Mouse (Mus musculus): ENCODE data around the gene Cox7a2l.

The Cox7a2l gene

GRCm38 (mm10) chr17:83517280-83518015, at the start of gene Cox7a2l:
TSS of gene Cox7a2l (minus strand) at chr17:83517330.
- DNase-seq (ENCODE audit: low spot score), result no peak

DNA sequence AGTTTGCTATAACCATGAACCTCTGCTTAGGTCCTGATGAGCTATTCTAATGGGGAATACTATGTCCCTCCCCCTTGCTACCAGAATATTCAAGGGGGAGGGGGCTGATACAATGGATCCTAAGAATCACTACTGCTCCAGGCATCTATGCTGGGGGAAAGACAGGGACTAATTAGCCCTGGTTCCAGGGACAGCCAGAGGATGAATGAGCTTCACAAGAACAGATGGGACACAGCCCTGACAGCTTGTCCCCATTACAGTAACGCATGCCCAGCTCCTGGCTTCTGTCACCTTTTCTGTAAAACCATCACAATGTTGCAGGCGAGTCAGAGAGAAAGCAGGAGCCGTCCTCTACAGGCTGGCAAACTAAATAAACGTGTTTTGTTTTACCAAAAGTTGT, 48.4 kb upstream of the Cox7a2l start:
- DNase-seq (ENCODE audit: low spot score), result no peak

DNA sequence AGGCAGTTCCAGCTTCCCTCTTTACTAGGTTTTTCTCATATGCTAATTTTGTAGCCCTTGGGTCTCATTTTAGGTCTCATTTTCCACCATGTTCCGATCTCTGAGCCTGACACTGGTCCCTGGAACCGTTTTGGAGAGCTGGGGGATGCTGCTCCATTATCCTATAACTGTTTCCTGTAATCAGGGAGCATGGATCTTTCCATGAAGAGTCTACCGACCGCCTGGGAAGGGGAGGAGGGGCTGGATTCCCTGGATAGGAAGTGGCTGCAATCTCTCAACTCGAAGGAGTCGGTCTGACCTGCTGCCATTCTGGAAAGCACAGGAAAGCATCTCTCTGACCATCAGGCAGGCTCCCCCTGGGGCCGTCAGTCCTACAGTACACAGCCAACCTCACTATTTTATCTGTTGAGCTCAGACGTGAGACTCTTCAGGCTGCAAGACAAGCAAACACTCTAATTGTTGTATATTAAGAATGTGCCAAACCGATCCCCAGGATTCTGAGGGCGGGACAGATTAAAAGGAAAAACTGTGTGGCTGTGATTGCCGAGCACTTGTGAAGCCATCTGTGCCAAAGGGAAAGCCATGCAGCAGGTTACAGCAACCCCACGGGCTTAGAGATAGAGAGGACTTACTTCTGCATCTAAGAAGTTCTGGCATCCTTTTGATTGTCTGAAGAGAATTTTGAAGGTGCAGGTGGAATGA, 47.1 kb upstream of the Cox7a2l start:
- no peak for DNase-seq (ENCODE audit: low spot score)

DNA sequence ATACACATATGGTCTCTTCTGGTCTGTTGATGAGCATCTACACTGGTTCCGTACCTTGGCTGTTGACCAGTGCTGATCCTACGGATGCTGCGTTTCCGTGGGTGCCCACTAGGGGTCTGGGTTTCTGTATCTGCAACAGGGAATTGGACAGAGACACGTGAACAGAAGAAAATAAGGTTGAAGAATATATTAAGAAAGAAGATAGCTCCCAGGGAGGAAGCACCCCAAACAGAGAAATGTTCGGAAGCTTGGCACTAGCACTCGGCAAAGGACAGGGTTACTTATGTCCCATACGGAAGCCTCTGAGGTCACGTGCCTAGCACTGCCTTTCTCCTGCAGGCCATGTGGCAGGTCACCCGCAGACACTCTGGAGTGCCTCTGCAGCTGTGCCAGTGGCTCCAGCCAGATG, 46.6 kb upstream of the Cox7a2l start:
- DNase-seq (ENCODE audit: low spot score), result peak; percentile 21

- DNase-seq (ENCODE audit: low spot score), result no peak
Observed at GRCm38 (mm10) chr17:83562153-83563010, 45.3 kb upstream of the Cox7a2l start.

GRCm38 (mm10) chr17:83559081-83559480, 42.0 kb upstream of the Cox7a2l start:
- DNase-seq (ENCODE audit: low spot score), result no peak

GRCm38 (mm10) chr17:83555836-83556235, 38.7 kb upstream of the Cox7a2l start:
- DNase-seq (ENCODE audit: low spot score), result no peak

DNA sequence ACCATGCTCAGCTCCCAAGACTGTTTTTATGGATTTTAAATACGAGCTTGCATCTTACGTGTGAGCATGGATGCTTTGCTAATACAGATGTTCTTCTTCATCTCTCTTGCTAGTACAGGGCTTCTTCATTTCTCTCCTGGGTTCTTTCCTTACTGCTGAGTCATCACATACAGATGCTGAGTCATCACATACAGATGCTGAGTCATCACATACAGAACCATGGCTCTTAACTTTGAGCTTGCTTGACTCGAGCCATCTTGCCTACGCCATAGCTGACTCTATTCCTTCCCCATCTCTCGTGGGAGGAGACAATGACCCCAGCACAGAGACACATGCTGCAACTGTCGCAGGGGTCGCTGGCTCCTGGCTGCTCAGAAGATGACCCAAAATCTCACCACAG, 37.9 kb upstream of the Cox7a2l start:
- no peak for DNase-seq (ENCODE audit: low spot score)

GRCm38 (mm10) chr17:83548501-83549233, 31.5 kb upstream of the Cox7a2l start:
- DNase-seq (ENCODE audit: low spot score), result no peak

- DNase-seq (ENCODE audit: low spot score), result no peak
Observed at GRCm38 (mm10) chr17:83547145-83547544, 30.0 kb upstream of the Cox7a2l start.

DNA sequence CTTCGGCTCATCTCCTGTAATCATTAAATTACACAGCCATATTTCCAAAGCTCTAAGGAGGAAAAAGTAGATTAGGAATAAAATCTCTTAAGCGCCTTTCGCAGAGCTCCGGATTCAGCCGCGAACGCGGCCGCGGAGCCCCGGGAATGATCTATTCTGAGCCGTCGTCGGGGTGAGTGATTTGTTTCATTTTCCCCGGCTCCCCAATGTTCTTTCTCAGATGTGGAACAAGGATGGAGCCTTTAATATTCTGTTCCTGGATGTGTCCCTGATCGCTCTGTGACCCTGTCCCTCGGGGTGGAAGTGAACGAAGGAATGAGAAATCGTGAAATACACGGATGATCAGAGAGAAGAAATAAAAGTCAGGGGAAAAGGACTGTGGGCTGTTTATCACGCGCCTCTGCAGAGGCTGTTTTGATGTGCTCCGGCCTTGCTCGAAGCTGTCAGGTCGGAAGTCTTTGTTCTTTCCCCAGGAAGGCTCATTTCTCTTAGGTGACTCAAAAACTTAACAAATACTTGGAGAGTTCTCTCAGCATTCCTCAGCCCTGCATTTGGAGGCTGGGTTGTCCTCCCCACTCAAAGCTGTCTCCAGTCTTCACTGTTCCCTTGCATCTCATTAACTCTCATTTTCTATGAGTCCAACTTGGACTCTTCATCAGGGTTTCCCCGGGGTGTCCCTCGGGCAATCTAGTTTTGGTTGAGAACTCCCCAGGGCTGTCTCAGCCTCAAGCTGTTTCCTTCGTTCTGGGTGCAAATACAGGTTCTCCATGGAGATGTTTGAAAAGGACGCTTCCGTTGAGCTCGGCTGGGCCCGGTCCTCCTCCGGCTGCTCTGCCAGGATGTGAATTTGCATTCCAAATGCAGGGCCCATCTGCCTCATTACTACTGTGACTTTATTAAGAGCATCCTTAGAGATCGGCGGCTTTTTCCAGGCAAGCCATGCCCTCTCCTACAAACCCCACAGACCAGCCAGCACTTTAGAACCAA, 28.9 kb upstream of the Cox7a2l start:
- no peak for DNase-seq (ENCODE audit: low spot score)

DNA sequence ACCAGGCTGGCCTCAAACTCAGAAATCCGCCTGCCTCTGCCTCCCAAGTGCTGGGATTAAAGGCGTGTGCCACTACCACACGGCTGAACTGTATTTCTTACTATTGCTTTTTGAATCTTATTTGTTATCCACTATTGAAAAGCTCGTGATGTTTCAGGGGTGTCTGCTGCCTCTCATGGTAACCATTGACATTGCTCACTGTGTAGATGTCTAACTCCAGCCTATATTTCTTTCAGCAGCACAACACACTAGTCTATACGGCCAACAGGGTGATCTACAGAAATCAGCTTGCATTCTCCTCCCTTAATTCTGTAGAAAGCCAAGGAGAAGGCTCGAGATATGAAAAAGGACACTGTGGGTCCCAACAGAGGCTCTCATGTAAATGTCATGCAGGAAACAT, 28.1 kb upstream of the Cox7a2l start:
- no peak for DNase-seq (ENCODE audit: low spot score)

DNA sequence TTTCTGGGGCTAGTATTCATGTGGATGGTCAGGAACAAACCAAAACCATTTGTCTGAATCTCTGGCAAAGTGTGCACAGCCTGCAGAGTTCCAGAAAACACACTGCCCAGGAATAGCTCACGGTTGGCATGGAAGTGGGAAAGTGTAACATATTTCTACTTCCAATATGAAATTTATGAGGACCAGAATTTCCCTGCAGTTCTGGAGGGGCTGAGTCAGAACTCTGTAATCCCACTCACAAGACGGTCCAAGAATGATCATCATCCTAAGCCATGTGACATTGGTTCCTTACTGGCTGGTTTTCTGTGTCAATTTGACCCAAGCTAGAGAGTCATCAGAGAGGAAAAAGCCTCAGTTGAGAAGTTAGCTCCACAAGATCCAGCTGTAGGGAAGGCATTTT, 25.3 kb upstream of the Cox7a2l start:
- DNase-seq (ENCODE audit: low spot score), result no peak

DNA sequence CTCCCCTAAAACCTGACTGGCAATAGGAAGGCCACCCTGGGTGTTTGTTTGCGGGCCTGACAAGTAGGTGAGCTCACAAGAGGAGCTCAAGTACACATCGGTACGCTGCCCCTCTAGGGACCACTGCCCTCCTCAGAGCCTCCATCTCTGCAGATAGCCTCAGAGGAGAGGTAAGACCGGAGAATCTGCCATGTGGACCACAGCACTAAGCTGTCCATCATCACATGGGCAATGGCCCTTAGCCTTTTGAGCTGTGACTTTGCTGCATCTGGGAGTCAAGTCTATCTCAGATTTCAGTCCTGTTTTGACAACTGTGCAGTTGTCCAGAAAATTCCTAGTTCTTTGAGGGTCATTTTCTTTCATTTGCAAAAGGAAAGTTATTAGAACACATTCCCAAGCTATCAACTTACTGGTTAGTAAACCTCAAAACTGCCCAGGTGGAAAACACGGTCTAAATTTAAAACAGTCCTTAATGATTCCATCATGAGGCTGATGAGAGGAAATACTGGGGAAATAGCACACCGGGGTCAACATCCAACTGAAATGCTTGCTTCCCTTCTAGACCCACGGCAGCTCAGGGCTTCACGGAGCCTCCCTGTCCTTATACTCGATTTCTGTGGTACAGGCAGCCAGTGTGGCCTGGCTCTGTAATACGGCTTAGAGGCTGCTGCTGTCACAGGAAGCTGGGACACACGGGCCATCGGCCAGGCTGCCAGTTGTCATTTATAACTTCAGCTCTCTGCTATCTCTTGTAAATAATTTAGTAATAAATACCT, 22.3 kb upstream of the Cox7a2l start:
- no peak for DNase-seq (ENCODE audit: low spot score)

DNA sequence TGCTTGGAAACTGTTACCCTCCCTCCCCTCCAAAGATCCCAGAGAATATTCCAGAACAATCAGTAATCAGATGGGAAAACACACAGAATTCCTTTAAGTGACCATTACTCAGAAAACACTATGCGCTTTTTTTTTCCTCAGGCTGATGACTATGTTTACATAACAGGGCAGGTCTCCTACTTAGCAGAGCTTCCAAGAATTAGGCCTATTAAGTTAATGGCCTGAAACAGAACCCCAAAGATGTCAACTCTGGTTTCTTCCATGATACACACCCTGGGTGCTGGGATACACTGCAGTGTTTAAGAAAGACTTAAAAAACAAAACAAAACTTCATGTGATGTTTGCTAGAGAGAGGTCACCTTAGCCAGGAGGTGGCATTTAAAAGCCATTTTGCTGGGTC, 21.6 kb upstream of the Cox7a2l start:
- no peak for DNase-seq (ENCODE audit: low spot score)

DNA sequence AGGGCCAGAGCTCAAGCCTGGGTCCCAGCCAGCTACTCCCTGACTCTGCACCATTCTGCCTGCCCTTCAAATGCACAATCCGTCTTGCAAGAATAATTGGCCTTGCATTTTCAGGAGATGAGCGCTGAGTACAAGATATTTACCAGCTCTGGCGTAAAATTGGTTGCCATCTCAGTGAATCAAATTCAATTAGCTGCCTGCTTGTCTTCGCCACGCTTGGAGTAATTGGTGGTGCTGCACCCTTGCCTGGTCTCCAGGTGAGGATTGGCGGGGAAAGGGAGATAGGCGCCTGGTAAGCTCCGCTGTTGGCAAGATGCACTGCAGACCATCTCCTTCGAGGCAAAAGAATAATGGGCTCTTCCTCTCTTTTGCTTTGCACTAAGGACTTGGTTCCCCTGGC, 21.0 kb upstream of the Cox7a2l start:
- no peak for DNase-seq (ENCODE audit: low spot score)

- DNase-seq (ENCODE audit: low spot score), result no peak
Observed at GRCm38 (mm10) chr17:83533150-83533549, 16.0 kb upstream of the Cox7a2l start.

- DNase-seq (ENCODE audit: low spot score), result no peak
Observed at GRCm38 (mm10) chr17:83527651-83528381, 10.7 kb upstream of the Cox7a2l start.
